Mouse (Mus musculus) liver, postnatal 0 days (tissue): ENCODE data around the gene Snx20.

Source experiments
- CTCF ChIP-seq: sonication (generic); IDR thresholded peaks from 2 replicates; pipeline ENCODE4 v1.5.1; 2016; ENCODE audit warnings: antibody characterized with exemption, low read depth
- EP300 ChIP-seq: IDR thresholded peaks from 2 replicates; pipeline ENCODE4 v1.6.1; 2016; ENCODE audit warnings: antibody characterized with exemption, low read depth, mild to moderate bottlenecking

- TF ChIP-seq CTCF (no peak), EP300 (no peak)
These were observed 35.6 kb upstream of the Snx20 start for GRCm38 (mm10) chr8:88671575-88671974.
